Mouse (Mus musculus) lung, embryonic 15.5 days (tissue): ENCODE measurements around the gene Sp4. TPM values are rescaled to one million over a fixed set of nuclear protein-coding genes. Genes with fewer than 3 reads are reported as not detected.

ENCODE experiments used
- ATAC-seq: fragments of 200-750 bp; cut with Nextera tagmentation; 2 replicates; pipeline ENCODE4 v1.8.0; 2017; ENCODE audit warnings: moderate number of reproducible peaks, borderline replicate concordance; ENCODE audit not compliant: low FRiP score, low TSS enrichment; ENCODE audit errors: extremely low read depth
- H3K27ac ChIP-seq: fragments of 300-500 bp; sonication (generic); 2 replicates; pipeline ENCODE4 v1.5.1; 2015; ENCODE audit warnings: moderate library complexity, mild to moderate bottlenecking, inconsistent platforms
- H3K27me3 ChIP-seq: fragments of 300-500 bp; sonication (generic); 2 replicates; pipeline ENCODE4 v1.6.1; 2015; ENCODE audit warnings: inconsistent platforms
- H3K36me3 ChIP-seq: fragments of 300-500 bp; sonication (generic); 2 replicates; pipeline ENCODE4 v1.6.1; 2015; ENCODE audit warnings: inconsistent platforms
- H3K4me1 ChIP-seq: fragments of 300-500 bp; sonication (generic); 2 replicates; pipeline ENCODE4 v1.6.1; 2015; ENCODE audit warnings: inconsistent platforms
- H3K4me2 ChIP-seq: fragments of 300-500 bp; sonication (generic); 2 replicates; pipeline ENCODE4 v1.6.1; 2015; ENCODE audit warnings: inconsistent platforms, mild to moderate bottlenecking, moderate library complexity
- H3K4me3 ChIP-seq: fragments of 300-500 bp; sonication (generic); 2 replicates; pipeline ENCODE4 v1.5.1; 2015; ENCODE audit warnings: mild to moderate bottlenecking, inconsistent platforms
- H3K9ac ChIP-seq: fragments of 300-500 bp; sonication (generic); 2 replicates; pipeline ENCODE4 v1.6.1; 2015; ENCODE audit warnings: inconsistent platforms
- H3K9me3 ChIP-seq: fragments of 300-500 bp; sonication (generic); 2 replicates; pipeline ENCODE4 v1.6.1; 2016; ENCODE audit warnings: inconsistent platforms
- WGBS: fragments of 180-500 bp; shearing (Covaris S2); methylation state at CpG from one replicate; pipeline ENCODE4 v1.1.7; 2015; 5-methylcytosine and 5-hydroxymethylcytosine counted together
- polyA plus RNA-seq: library from polyadenylated mRNA; unstranded; fragments of >200 nt; fragmentation: Nextera tagmentation; extraction: Ambion mirVana; gene quantifications from 2 replicates; pipeline ENCODE4 v1.2.1, GENCODE M21; 2015

Gene Sp4
- polyA plus RNA-seq = 7.9 and 8.9 TPM in 2 replicates

- no peaks in the 10 kb centered on the region for H3K36me3 ChIP-seq
- peak within 1 kb of the TSS; percentile 87 for H3K4me3 ChIP-seq
- H3K9me3 ChIP-seq = no peaks in the 10 kb centered on the region
- H3K27ac ChIP-seq = peak within 1 kb of the TSS; percentile 95
- ATAC-seq = peak; percentile 90
- H3K4me1 ChIP-seq = peaks cover 20% of the 10 kb centered on the region
- peak within 1 kb of the TSS; percentile 88 for H3K4me2 ChIP-seq
- H3K27me3 ChIP-seq = no peaks in the 10 kb centered on the region
- 0% methylated on average over 57 of the region's 78 CpGs for WGBS
- H3K9ac ChIP-seq = peak within 1 kb of the TSS; percentile 72
These were observed at the start of gene Sp4 for GRCm38 (mm10) chr12:118301072-118301865. TSS of gene Sp4 (minus strand) at chr12:118301440.

- H3K9me3 ChIP-seq = no peaks in the 10 kb centered on the region
- no peak overlapping the region for H3K27ac ChIP-seq
- no peak overlapping the region for H3K9ac ChIP-seq
- no peak overlapping the region for H3K4me2 ChIP-seq
- ATAC-seq = no peak
- no peaks in the 10 kb centered on the region for H3K36me3 ChIP-seq
- WGBS = 63% methylated on average over 2 of the region's 2 CpGs
- no peak overlapping the region for H3K4me3 ChIP-seq
- no peaks in the 10 kb centered on the region for H3K27me3 ChIP-seq
- no peaks in the 10 kb centered on the region for H3K4me1 ChIP-seq
These were observed 37.9 kb upstream of the Sp4 start for GRCm38 (mm10) chr12:118339107-118339506.

- H3K36me3 ChIP-seq = no peaks in the 10 kb centered on the region
- H3K27me3 ChIP-seq = no peaks in the 10 kb centered on the region
- H3K4me1 ChIP-seq = no peaks in the 10 kb centered on the region
- no peak overlapping the region for H3K4me2 ChIP-seq
- H3K9ac ChIP-seq = no peak overlapping the region
- no peak overlapping the region for H3K4me3 ChIP-seq
- ATAC-seq = no peak
- H3K27ac ChIP-seq = no peak overlapping the region
- H3K9me3 ChIP-seq = no peaks in the 10 kb centered on the region
- WGBS = 52% methylated on average over 2 of the region's 2 CpGs
These were observed 37.0 kb upstream of the Sp4 start for GRCm38 (mm10) chr12:118338243-118338642.

GRCm38 (mm10) chr12:118337291-118337690 is 36.1 kb upstream of the Sp4 start:
- H3K27me3 ChIP-seq = no peaks in the 10 kb centered on the region
- H3K4me2 ChIP-seq = no peak overlapping the region
- no peaks in the 10 kb centered on the region for H3K36me3 ChIP-seq
- H3K9me3 ChIP-seq = no peaks in the 10 kb centered on the region
- no peak overlapping the region for H3K9ac ChIP-seq
- no peak overlapping the region for H3K4me3 ChIP-seq
- no peaks in the 10 kb centered on the region for H3K4me1 ChIP-seq
- WGBS = 46% methylated on average over 3 of the region's 3 CpGs
- ATAC-seq = no peak
- H3K27ac ChIP-seq = no peak overlapping the region

GRCm38 (mm10) chr12:118328739-118329249 is 27.6 kb upstream of the Sp4 start:
- WGBS = 76% methylated on average over 6 of the region's 6 CpGs
- no peak overlapping the region for H3K4me2 ChIP-seq

GRCm38 (mm10) chr12:118327566-118327965 is 26.3 kb upstream of the Sp4 start:
- no peak for ATAC-seq
- H3K4me1 ChIP-seq = no peaks in the 10 kb centered on the region
- no peak overlapping the region for H3K27ac ChIP-seq
- no peak overlapping the region for H3K9ac ChIP-seq
- no peaks in the 10 kb centered on the region for H3K27me3 ChIP-seq
- 85% methylated on average over 2 of the region's 2 CpGs for WGBS
- H3K36me3 ChIP-seq = no peaks in the 10 kb centered on the region
- no peak overlapping the region for H3K4me2 ChIP-seq
- H3K9me3 ChIP-seq = no peaks in the 10 kb centered on the region
- H3K4me3 ChIP-seq = no peak overlapping the region

More at GRCm38 (mm10) chr12:118328739-118329249, 27.6 kb upstream of the Sp4 start:
- Histone ChIP-seq H3K9ac (no peak overlapping the region), H3K4me1 (no peaks in the 10 kb centered on the region), H3K36me3 (no peaks in the 10 kb centered on the region), H3K4me3 (no peak overlapping the region), H3K27ac (no peak overlapping the region), H3K9me3 (no peaks in the 10 kb centered on the region), H3K27me3 (no peaks in the 10 kb centered on the region)
- ATAC-seq = no peak

GRCm38 (mm10) chr12:118326161-118326560 is 24.9 kb upstream of the Sp4 start:
- Histone ChIP-seq H3K4me1 (no peaks in the 10 kb centered on the region), H3K9me3 (no peaks in the 10 kb centered on the region), H3K27ac (no peak overlapping the region), H3K4me3 (no peak overlapping the region), H3K9ac (no peak overlapping the region), H3K27me3 (no peaks in the 10 kb centered on the region), H3K4me2 (no peak overlapping the region), H3K36me3 (no peaks in the 10 kb centered on the region)
- ATAC-seq = no peak
- 67% methylated on average over 2 of the region's 2 CpGs for WGBS

GRCm38 (mm10) chr12:118320076-118320475 is 18.8 kb upstream of the Sp4 start:
- Histone ChIP-seq H3K9me3 (no peaks in the 10 kb centered on the region), H3K4me1 (no peaks in the 10 kb centered on the region), H3K4me2 (no peak overlapping the region), H3K27ac (no peak overlapping the region), H3K4me3 (no peak overlapping the region), H3K27me3 (no peaks in the 10 kb centered on the region), H3K9ac (no peak overlapping the region), H3K36me3 (no peaks in the 10 kb centered on the region)
- ATAC-seq = no peak

- H3K4me1 ChIP-seq = no peaks in the 10 kb centered on the region
- H3K4me3 ChIP-seq = no peak overlapping the region
- no peak overlapping the region for H3K9ac ChIP-seq
- WGBS = 40% methylated on average over 2 of the region's 2 CpGs
- no peak for ATAC-seq
- H3K4me2 ChIP-seq = no peak overlapping the region
- H3K27me3 ChIP-seq = no peaks in the 10 kb centered on the region
- H3K27ac ChIP-seq = no peak overlapping the region
- no peaks in the 10 kb centered on the region for H3K9me3 ChIP-seq
- no peaks in the 10 kb centered on the region for H3K36me3 ChIP-seq
These were observed 13.2 kb upstream of the Sp4 start for GRCm38 (mm10) chr12:118314477-118314845.

GRCm38 (mm10) chr12:118313805-118314476 is 12.7 kb upstream of the Sp4 start:
- Histone ChIP-seq H3K4me2 (no peak overlapping the region), H3K9ac (no peak overlapping the region), H3K4me1 (no peaks in the 10 kb centered on the region), H3K27me3 (no peaks in the 10 kb centered on the region), H3K9me3 (no peaks in the 10 kb centered on the region), H3K4me3 (no peak overlapping the region), H3K36me3 (no peaks in the 10 kb centered on the region), H3K27ac (no peak overlapping the region)
- WGBS = 55% methylated on average over 3 of the region's 3 CpGs
- ATAC-seq = no peak

- ATAC-seq = no peak
- Histone ChIP-seq H3K9me3 (no peaks in the 10 kb centered on the region), H3K36me3 (no peaks in the 10 kb centered on the region), H3K9ac (no peak overlapping the region), H3K4me1 (peaks cover 14% of the 10 kb centered on the region; the same call in 1 of the 2 replicates), H3K4me3 (no peak overlapping the region), H3K27me3 (no peaks in the 10 kb centered on the region), H3K4me2 (no peak overlapping the region), H3K27ac (no peak overlapping the region)
- WGBS = 67% methylated on average over 3 of the region's 3 CpGs
These were observed 2.3 kb upstream of the Sp4 start for GRCm38 (mm10) chr12:118303586-118303985.

- Histone ChIP-seq H3K27me3 (no peaks in the 10 kb centered on the region), H3K4me3 (peak overlapping the region; percentile 87), H3K9ac (no peak overlapping the region), H3K9me3 (no peaks in the 10 kb centered on the region), H3K4me2 (peak overlapping the region; percentile 88), H3K27ac (no peak overlapping the region), H3K4me1 (peaks cover 15% of the 10 kb centered on the region; the same call in 1 of the 2 replicates), H3K36me3 (no peaks in the 10 kb centered on the region)
- WGBS = 89% methylated on average over 5 of the region's 5 CpGs
- ATAC-seq = no peak
These were observed 1.8 kb upstream of the Sp4 start for GRCm38 (mm10) chr12:118303066-118303465.
